Mouse (Mus musculus): ENCODE data around the gene Idua. TPM values are rescaled to one million over a fixed set of nuclear protein-coding genes. Genes with fewer than 3 reads are reported as not detected.
"Not testable (repeated sequence)": the region's sequence is repeated elsewhere in the genome, so short reads cannot be mapped to it uniquely, and the experiment has no call there.

The Idua gene
- polyA plus RNA-seq (2016; fragmentation: Nextera tagmentation; extraction: Ambion mirVana) = 9.6 and 11.8 TPM in 2 replicates

GRCm38 (mm10) chr5:108659698-108660631 lies at the start of gene Idua:
Gene Idua, plus strand, starts transcription at chr5:108660331.
- no peak for DNase-seq (ENCODE audit: low spot score)
- peak within 1 kb of the TSS; percentile 88 for H3K27ac ChIP-seq
- H3K4me1 ChIP-seq = peaks cover 18% of the 10 kb centered on the region
- H3K36me3 ChIP-seq = peaks cover 31% of the 10 kb centered on the region
- H3K9me3 ChIP-seq (replicated peaks) = no peaks in the 10 kb centered on the region
- peak within 1 kb of the TSS; percentile 78 for H3K4me3 ChIP-seq
- WGBS = 13% methylated on average over 24 of the region's 24 CpGs
- H3K27me3 ChIP-seq (ENCODE audit: low read depth, poor library complexity, severe bottlenecking) = 0 out of 2 replicates have a peak, but pooled peaks cover 9% of the 10 kb centered on the region

DNA sequence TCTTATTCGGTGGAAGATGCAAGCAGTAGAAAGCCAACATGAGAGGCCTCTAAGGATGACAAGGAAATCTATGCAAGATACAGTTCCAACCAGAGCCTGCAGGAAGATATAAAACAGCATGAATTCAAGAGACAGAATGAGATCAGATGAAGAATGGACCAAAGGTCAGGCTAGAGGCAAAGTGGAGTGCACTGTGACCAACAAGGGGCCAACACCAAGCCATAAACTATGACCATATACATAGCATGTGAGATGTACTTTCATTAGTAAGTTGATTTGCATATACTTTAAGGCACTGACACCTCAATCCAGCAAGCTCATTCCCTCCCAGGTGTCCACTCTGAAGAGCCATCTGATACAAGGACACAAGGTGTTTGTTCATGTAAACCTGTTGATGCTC lies 49.7 kb upstream of the Idua start:
- Histone ChIP-seq H3K27ac (no peak overlapping the region), H3K27me3 (ENCODE audit: low read depth, poor library complexity, severe bottlenecking) (no peaks in the 10 kb centered on the region), H3K4me1 (no peaks in the 10 kb centered on the region), H3K36me3 (peaks cover 97% of the 10 kb centered on the region), H3K4me3 (no peak overlapping the region), H3K9me3 (replicated peaks) (no peaks in the 10 kb centered on the region)
- 85% methylated on average over 1 of the region's 1 CpGs for WGBS
- DNase-seq (ENCODE audit: low spot score) = no peak

GRCm38 (mm10) chr5:108621870-108622269 lies 38.3 kb upstream of the Idua start:
- Histone ChIP-seq H3K36me3 (peaks cover 69% of the 10 kb centered on the region), H3K4me3 (no peak overlapping the region), H3K27me3 (ENCODE audit: low read depth, poor library complexity, severe bottlenecking) (no peaks in the 10 kb centered on the region), H3K4me1 (no peaks in the 10 kb centered on the region), H3K9me3 (replicated peaks) (no peaks in the 10 kb centered on the region), H3K27ac (no peak overlapping the region)
- WGBS = 88% methylated on average over 2 of the region's 2 CpGs
- no peak for DNase-seq (ENCODE audit: low spot score)

DNA sequence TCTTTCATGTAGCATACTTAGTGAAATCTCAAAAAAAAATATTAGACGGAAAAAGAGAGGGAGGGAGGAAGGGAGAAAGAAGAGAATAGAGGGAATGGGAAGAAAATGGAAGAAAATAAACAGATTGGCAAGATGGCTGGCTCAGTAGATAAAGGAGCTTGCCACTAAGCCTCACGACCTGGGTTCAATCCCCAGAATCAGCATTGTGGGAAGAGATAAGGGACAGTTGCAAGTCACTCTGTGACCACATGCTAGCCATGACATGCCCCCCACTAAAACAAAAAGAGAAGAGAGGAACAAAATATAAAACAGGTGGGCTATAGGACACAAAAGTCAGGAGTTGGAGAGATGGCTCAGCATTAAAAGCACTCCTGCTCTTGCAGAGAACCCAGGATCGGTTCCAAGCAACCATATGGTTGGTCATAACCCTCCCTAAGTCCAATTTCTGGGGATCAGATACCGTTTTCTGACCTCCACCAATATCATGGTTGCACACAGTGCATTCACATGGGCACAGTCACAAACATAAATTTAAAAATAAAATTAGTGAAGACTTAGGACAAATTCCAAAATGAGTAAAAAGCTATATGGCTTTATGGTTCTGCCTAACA lies 34.0 kb upstream of the Idua start:
- 90% methylated on average over 4 of the region's 4 CpGs for WGBS

DNA sequence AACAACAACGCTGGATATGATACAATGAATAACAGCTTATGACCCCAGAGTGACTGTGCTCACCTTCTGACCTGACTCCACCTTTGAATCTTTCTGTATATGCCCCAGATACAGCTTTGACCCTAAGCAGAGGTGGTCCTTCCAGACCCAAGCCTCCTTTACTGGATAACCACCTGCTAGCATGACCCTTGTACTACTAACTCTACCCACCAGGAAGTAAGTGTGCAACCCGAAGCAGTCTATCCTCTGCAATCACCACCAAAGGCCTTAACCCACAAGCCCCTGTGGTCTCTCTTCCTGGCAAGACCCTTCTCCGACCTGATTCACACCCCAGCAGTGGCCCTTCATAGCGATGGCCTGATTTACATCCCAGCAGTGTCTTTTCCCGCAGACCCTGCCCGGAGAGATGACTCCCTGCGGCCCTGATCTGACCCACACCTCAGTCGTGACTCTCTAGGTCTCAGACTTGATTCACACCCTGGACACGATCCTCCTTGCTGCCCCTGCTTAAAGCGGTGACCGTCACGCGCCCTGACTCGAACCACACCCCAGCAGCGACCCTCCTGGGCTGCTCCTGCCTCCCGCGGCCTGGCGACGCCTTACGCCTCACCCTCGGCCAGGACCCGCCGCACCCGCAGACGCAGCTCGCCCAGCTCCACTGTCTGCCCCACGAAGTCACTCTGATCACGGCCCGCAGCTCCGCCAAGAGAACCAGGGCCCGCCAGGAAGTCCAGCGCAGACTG lies 31.1 kb upstream of the Idua start:
- H3K9me3 ChIP-seq (replicated peaks) = no peaks in the 10 kb centered on the region
- H3K4me1 ChIP-seq = peaks cover 18% of the 10 kb centered on the region
- H3K4me3 ChIP-seq = peak overlapping the region; percentile 96
- 3% methylated on average over 32 of the region's 32 CpGs for WGBS
- no peaks in the 10 kb centered on the region for H3K27me3 ChIP-seq (ENCODE audit: low read depth, poor library complexity, severe bottlenecking)
- DNase-seq (ENCODE audit: low spot score) = no peak
- peak overlapping the region; percentile 93 for H3K27ac ChIP-seq
- H3K36me3 ChIP-seq = peaks cover 7% of the 10 kb centered on the region

More for the DNA sequence above, 34.0 kb upstream of the Idua start:
- Histone ChIP-seq H3K27ac (no peak overlapping the region), H3K4me3 (no peak overlapping the region), H3K36me3 (peaks cover 36% of the 10 kb centered on the region), H3K9me3 (replicated peaks) (no peaks in the 10 kb centered on the region), H3K4me1 (peaks cover 18% of the 10 kb centered on the region), H3K27me3 (ENCODE audit: low read depth, poor library complexity, severe bottlenecking) (no peaks in the 10 kb centered on the region)
- no peak for DNase-seq (ENCODE audit: low spot score)

- Histone ChIP-seq H3K27me3 (ENCODE audit: low read depth, poor library complexity, severe bottlenecking) (no peaks in the 10 kb centered on the region), H3K36me3 (no peaks in the 10 kb centered on the region), H3K4me3 (peak within 1 kb of the TSS; percentile 96), H3K27ac (peak within 1 kb of the TSS; percentile 93), H3K4me1 (peaks cover 18% of the 10 kb centered on the region), H3K9me3 (replicated peaks) (no peaks in the 10 kb centered on the region)
- under 1% methylated on average over 58 of the region's 58 CpGs for WGBS
- DNase-seq (ENCODE audit: low spot score) = peak; percentile 94
These were observed 30.3 kb upstream of the Idua start, which contains the start of the genes Gak and Tmem175 for GRCm38 (mm10) chr5:108629634-108630483. Gene Gak, minus strand, starts transcription at chr5:108629755. Gene Tmem175, plus strand, starts transcription at chr5:108629770.

- WGBS = 80% methylated on average over 4 of the region's 4 CpGs
- DNase-seq (ENCODE audit: low spot score) = no peak
- no peaks in the 10 kb centered on the region for H3K27me3 ChIP-seq (ENCODE audit: low read depth, poor library complexity, severe bottlenecking)
- H3K27ac ChIP-seq = no peak overlapping the region
- no peaks in the 10 kb centered on the region for H3K36me3 ChIP-seq
- no peaks in the 10 kb centered on the region for H3K9me3 ChIP-seq (replicated peaks)
- H3K4me1 ChIP-seq = peaks cover 12% of the 10 kb centered on the region
- H3K4me3 ChIP-seq = no peak overlapping the region
These were observed 26.5 kb upstream of the Idua start for GRCm38 (mm10) chr5:108633676-108634075.

DNA sequence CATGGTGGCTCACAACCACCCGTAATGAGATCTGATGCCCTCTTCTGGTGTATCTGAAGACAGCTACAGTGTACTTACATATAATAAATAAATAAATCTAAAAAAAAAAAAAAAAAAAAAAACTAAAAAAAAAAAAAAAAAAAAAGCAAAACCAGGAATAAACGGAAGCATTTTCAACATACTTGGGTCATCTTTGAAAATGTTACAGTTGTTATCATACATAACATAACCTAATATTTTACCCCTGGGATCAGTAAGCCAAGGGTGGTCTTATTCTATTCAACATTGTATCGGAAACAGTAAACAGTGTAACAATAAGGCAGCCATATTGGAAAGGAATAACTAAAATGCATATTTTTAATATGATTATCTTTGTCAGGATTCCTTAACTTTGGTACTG lies 26.0 kb upstream of the Idua start:
- H3K9me3 ChIP-seq (replicated peaks); H3K27me3 ChIP-seq (ENCODE audit: low read depth, poor library complexity, severe bottlenecking); H3K4me3 ChIP-seq; H3K4me1 ChIP-seq; H3K27ac ChIP-seq; DNase-seq (ENCODE audit: low spot score); H3K36me3 ChIP-seq: not testable (repeated sequence)
- WGBS = 92% methylated on average over 2 of the region's 3 CpGs

- Histone ChIP-seq H3K9me3 (replicated peaks) (no peaks in the 10 kb centered on the region), H3K27me3 (ENCODE audit: low read depth, poor library complexity, severe bottlenecking) (no peaks in the 10 kb centered on the region), H3K36me3 (no peaks in the 10 kb centered on the region), H3K4me1 (no peaks in the 10 kb centered on the region), H3K27ac (no peak overlapping the region), H3K4me3 (no peak overlapping the region)
- WGBS = 78% methylated on average over 4 of the region's 4 CpGs
- no peak for DNase-seq (ENCODE audit: low spot score)
These were observed 24.0 kb upstream of the Idua start for GRCm38 (mm10) chr5:108636172-108636571.

DNA sequence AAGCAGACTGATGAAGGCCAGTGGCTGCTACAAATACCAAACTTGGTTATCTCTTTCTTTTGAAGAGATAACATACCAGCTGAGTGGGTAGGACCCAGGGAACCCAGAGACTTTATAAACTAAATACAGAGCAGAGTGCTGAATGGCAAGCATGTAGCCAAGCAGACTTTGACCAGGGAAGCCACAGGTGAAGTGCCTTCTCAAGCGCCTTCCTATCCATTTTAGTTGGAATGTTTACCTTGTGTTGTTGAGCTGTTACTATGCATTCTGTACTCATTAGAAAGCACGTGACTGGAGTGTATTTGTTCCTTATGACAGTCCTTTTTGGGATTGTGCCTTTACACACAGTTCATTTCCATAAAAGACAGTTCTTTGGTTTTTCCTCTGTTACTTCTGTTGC lies 16.5 kb upstream of the Idua start:
- peaks cover 41% of the 10 kb centered on the region for H3K36me3 ChIP-seq
- no peaks in the 10 kb centered on the region for H3K4me1 ChIP-seq
- no peak overlapping the region for H3K27ac ChIP-seq
- no peaks in the 10 kb centered on the region for H3K9me3 ChIP-seq (replicated peaks)
- H3K27me3 ChIP-seq (ENCODE audit: low read depth, poor library complexity, severe bottlenecking) = no peaks in the 10 kb centered on the region
- 88% methylated on average over 2 of the region's 2 CpGs for WGBS
- no peak overlapping the region for H3K4me3 ChIP-seq
- DNase-seq (ENCODE audit: low spot score) = no peak

DNA sequence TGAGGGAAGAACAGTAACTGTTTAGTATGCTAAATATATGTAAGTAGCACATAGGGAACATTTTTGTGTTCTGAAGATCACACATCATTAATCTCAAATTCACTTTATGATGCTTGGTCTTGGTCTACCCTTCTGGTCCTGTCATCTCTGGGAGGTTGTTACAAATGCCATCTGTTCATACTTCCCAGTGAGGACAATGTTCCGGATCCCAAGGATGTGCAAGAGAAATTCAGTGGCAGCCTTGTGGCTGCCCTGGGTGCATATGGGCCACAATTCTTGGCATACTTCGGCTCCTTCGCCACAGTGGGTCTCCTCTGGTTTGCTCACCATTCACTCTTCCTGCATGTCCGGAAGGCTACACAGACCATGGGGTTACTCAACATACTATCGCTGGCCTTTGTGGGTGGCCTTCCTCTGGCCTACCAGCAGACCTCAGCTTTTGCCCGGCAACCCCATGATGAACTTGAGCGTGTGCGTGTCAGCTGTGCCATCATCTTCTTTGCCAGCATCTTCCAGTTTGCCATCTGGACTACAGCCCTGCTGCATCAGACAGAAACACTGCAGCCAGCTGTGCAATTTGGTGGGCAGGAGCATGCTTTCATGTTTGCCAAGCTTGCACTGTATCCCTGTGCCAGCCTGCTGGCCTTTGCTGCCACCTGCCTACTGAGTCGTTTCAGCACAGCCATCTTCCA lies 14.3 kb upstream of the Idua start:
- 90% methylated on average over 9 of the region's 9 CpGs for WGBS
- H3K9me3 ChIP-seq (replicated peaks) = no peaks in the 10 kb centered on the region
- H3K27ac ChIP-seq = no peak overlapping the region
- H3K27me3 ChIP-seq (ENCODE audit: low read depth, poor library complexity, severe bottlenecking) = no peaks in the 10 kb centered on the region
- H3K4me3 ChIP-seq = no peak overlapping the region
- H3K36me3 ChIP-seq = peaks cover 62% of the 10 kb centered on the region
- peak; percentile 19 for DNase-seq (ENCODE audit: low spot score)
- no peaks in the 10 kb centered on the region for H3K4me1 ChIP-seq

GRCm38 (mm10) chr5:108646343-108646660 lies 13.8 kb upstream of the Idua start:
- no peaks in the 10 kb centered on the region for H3K4me1 ChIP-seq
- H3K36me3 ChIP-seq = peaks cover 64% of the 10 kb centered on the region
- no peaks in the 10 kb centered on the region for H3K27me3 ChIP-seq (ENCODE audit: low read depth, poor library complexity, severe bottlenecking)
- H3K27ac ChIP-seq = no peak overlapping the region
- WGBS = 94% methylated on average over 3 of the region's 3 CpGs
- H3K9me3 ChIP-seq (replicated peaks) = no peaks in the 10 kb centered on the region
- no peak overlapping the region for H3K4me3 ChIP-seq
- DNase-seq (ENCODE audit: low spot score) = peak; percentile 13

Measured in limb, embryonic 10.5 days (tissue).